Mouse (Mus musculus): ENCODE results near the gene Vti1a.

DNA sequence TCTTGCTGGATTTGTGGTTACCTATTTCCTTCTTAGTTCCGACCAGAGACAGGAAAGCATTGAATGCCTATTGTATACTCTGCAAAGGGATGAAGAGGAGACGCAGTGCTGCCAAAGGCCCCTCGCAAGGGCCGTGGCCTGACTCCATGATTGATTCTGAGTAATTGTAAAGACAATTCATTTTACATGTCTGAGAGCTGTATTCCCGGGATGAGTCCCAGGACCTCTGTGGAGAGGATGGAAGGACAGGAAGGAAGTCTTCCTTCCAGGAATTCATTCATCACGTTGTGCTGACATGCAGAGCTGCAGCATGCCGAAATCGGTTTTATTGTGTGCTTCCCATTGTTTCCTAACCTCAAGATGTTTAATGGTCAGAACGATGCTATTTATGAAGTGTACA, 180.2 kb downstream of the Vti1a start:
- TF ChIP-seq CTCF (IDR thresholded peaks at IDR 0.05; ENCODE audit: borderline replicate concordance, extremely low read depth, insufficient read depth, insufficient read length) (no peak), POLR2A (IDR thresholded peaks at IDR 0.05; ENCODE audit: borderline replicate concordance, extremely low read depth, insufficient read depth, insufficient read length, poor library complexity, severe bottlenecking) (no peak)
